Mouse (Mus musculus): Measurements from ENCODE around the gene 1700086D15Rik. TPM values are rescaled to one million over a fixed set of nuclear protein-coding genes. Genes with fewer than 3 reads are reported as not detected.
A peak's percentile ranks its signal among the peaks of the same experiment; 100 is the strongest.

1700086D15Rik gene
- total RNA-seq (2021): 1 to 10 TPM; 2.1 to 3.7 TPM

- intact Hi-C loops (cut with DNase I): loop anchor here (5.0 kb wide), 1 partner anchor 72 kb away; no protein-coding TSS in a partner anchor
- no peak for DNase-seq (ENCODE audit: low spot score in 2 of 2)
Measured at GRCm38 (mm10) chr11:65159791-65160190, at the start of gene 1700086D15Rik. Gene 1700086D15Rik (minus strand): TSS chr11:65159891.

GRCm38 (mm10) chr11:65209441-65209840 is 49.8 kb upstream of the 1700086D15Rik start:
- DNase-seq (ENCODE audit: low spot score in 2 of 2): no peak
- intact Hi-C loops (cut with DNase I): no loop called here

- intact Hi-C loops (cut with DNase I): no loop called here
- no peak for DNase-seq (ENCODE audit: low spot score in 2 of 2)
Measured at GRCm38 (mm10) chr11:65205306-65205705, 45.6 kb upstream of the 1700086D15Rik start.

- intact Hi-C loops (cut with DNase I): no loop called here
- DNase-seq (ENCODE audit: low spot score in 2 of 2): no peak
Measured at GRCm38 (mm10) chr11:65204651-65205050, 45.0 kb upstream of the 1700086D15Rik start.

GRCm38 (mm10) chr11:65203020-65203419 is 43.3 kb upstream of the 1700086D15Rik start:
- DNase-seq (ENCODE audit: low spot score in 2 of 2): no peak
- intact Hi-C loops (cut with DNase I): no loop called here

- DNase-seq (ENCODE audit: low spot score in 2 of 2): no peak
- intact Hi-C loops (cut with DNase I): no loop called here
Measured at GRCm38 (mm10) chr11:65202236-65202635, 42.5 kb upstream of the 1700086D15Rik start.

- no peak for DNase-seq (ENCODE audit: low spot score in 2 of 2)
- intact Hi-C loops (cut with DNase I): loop anchor here (5.0 kb wide), 1 partner anchor 434 kb away; no protein-coding TSS in a partner anchor
Measured at GRCm38 (mm10) chr11:65198026-65198425, 38.3 kb upstream of the 1700086D15Rik start.

GRCm38 (mm10) chr11:65197280-65197679 is 37.6 kb upstream of the 1700086D15Rik start:
- intact Hi-C loops (cut with DNase I): loop anchor here (2.0 to 5.0 kb wide), 2 partner anchors 435 to 482 kb away; no protein-coding TSS in a partner anchor
- peak; percentile 52 to 68 for DNase-seq (ENCODE audit: low spot score in 2 of 2)

GRCm38 (mm10) chr11:65186974-65187373 is 27.3 kb upstream of the 1700086D15Rik start:
- intact Hi-C loops (cut with DNase I): no loop called here
- DNase-seq (ENCODE audit: low spot score in 2 of 2): no peak

GRCm38 (mm10) chr11:65185114-65185513 is 25.4 kb upstream of the 1700086D15Rik start:
- DNase-seq (ENCODE audit: low spot score in 2 of 2): no peak

GRCm38 (mm10) chr11:65170121-65170750 is 10.5 kb upstream of the 1700086D15Rik start:
- DNase-seq (ENCODE audit: low spot score in 2 of 2): no peak
- intact Hi-C loops (cut with DNase I): no loop called here

More at GRCm38 (mm10) chr11:65185114-65185513, 25.4 kb upstream of the 1700086D15Rik start:
- intact Hi-C loops (cut with DNase I): no loop called here

- intact Hi-C loops (cut with DNase I): loop anchor here (5.0 kb wide), 1 partner anchor 75 kb away; no protein-coding TSS in a partner anchor
- peak; percentile 74 to 80 for DNase-seq (ENCODE audit: low spot score in 2 of 2)
Measured at GRCm38 (mm10) chr11:65162767-65163120, 3.1 kb upstream of the 1700086D15Rik start, which contains the start of gene Arhgap44. Gene Arhgap44 (minus strand): TSS chr11:65162961.

GRCm38 (mm10) chr11:65161881-65162766 is 2.4 kb upstream of the 1700086D15Rik start:
- intact Hi-C loops (cut with DNase I): loop anchor here (5.0 kb wide), 1 partner anchor 75 kb away; no protein-coding TSS in a partner anchor
- peak; percentile 46 to 63 for DNase-seq (ENCODE audit: low spot score in 2 of 2)

GRCm38 (mm10) chr11:65160991-65161880 is 1.5 kb upstream of the 1700086D15Rik start:
- DNase-seq (ENCODE audit: low spot score in 2 of 2): peak; percentile 25 to 33
- intact Hi-C loops (cut with DNase I): loop anchor here (5.0 kb wide), 1 partner anchor 74 kb away; no protein-coding TSS in a partner anchor

GRCm38 (mm10) chr11:65158658-65158990 is 1.1 kb downstream of the 1700086D15Rik start:
- intact Hi-C loops (cut with DNase I): no loop called here

GRCm38 (mm10) chr11:65157966-65158657 is 1.6 kb downstream of the 1700086D15Rik start:
- peak in 1 of 2 experiments; percentile 41 for DNase-seq (ENCODE audit: low spot score in 2 of 2)
- intact Hi-C loops (cut with DNase I): no loop called here

More at GRCm38 (mm10) chr11:65158658-65158990, 1.1 kb downstream of the 1700086D15Rik start:
- DNase-seq (ENCODE audit: low spot score in 2 of 2): no peak

- no peak for DNase-seq (ENCODE audit: low spot score in 2 of 2)
Measured at GRCm38 (mm10) chr11:65153006-65153405, 6.7 kb downstream of the 1700086D15Rik start.

GRCm38 (mm10) chr11:65148441-65148840 is 11.2 kb downstream of the 1700086D15Rik start:
- intact Hi-C loops (cut with DNase I): no loop called here
- no peak for DNase-seq (ENCODE audit: low spot score in 2 of 2)

More at GRCm38 (mm10) chr11:65153006-65153405, 6.7 kb downstream of the 1700086D15Rik start:
- intact Hi-C loops (cut with DNase I): no loop called here

Measured in left cerebral cortex, postnatal 36 days (tissue).